ENCODE assay signal across 23 mouse cellular contexts in the genomic region with DNA sequence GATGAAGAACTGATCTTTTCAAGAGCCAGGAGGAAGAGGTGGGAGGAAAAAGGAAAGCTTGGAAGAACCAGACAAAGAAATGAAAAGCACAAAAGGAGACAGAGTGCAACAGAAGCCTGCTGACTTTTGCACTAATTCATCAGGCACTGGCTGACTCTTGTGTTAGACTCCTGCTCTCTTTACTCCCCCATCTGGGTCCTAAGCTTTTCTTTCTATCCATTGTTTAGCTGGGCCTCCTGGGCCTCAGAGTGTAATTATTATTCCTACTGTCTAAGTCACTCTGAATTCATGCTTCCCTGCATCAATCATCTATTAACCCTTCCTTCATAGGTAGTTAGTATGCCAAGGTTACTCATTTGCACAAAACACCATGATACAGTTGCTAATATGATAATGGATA.
"Had no signal": no experiment of that assay in that cellular context is flagged by ENCODE, and none has a peak within 500 bp of the region (broad histone marks: within the 10 kb centered on the region; RNA-seq: fewer than 3 reads in every experiment).

No protein-coding gene starts in this region.

- H3K27ac ChIP-seq: layer of hippocampus, adult 2 months; limb, embryonic 10.5 days; limb, embryonic 13.5 days; liver, embryonic 12.5 days; liver, embryonic 15.5 days; lung, embryonic 15.5 days; midbrain, embryonic 12.5 days; neural tube, embryonic 13.5 days; stomach, embryonic 15.5 days had no signal

- H3K4me1 ChIP-seq: limb, embryonic 10.5 days; limb, embryonic 13.5 days; liver, embryonic 12.5 days; liver, embryonic 15.5 days; lung, embryonic 15.5 days; megakaryocyte, embryonic 14.5 days; midbrain, embryonic 12.5 days; neural tube, embryonic 13.5 days; stomach, embryonic 15.5 days had no signal

- H3K27me3 ChIP-seq: limb, embryonic 13.5 days; liver, embryonic 12.5 days; liver, embryonic 15.5 days; lung, embryonic 15.5 days; megakaryocyte, embryonic 14.5 days; stomach, embryonic 15.5 days had no signal

- H3K9ac ChIP-seq: limb, embryonic 13.5 days; liver, embryonic 12.5 days; liver, embryonic 15.5 days; lung, embryonic 15.5 days; midbrain, embryonic 12.5 days; neural tube, embryonic 13.5 days; stomach, embryonic 15.5 days had no signal

- H3K36me3 ChIP-seq: limb, embryonic 10.5 days; limb, embryonic 13.5 days; liver, embryonic 12.5 days; liver, embryonic 15.5 days; lung, embryonic 15.5 days; midbrain, embryonic 12.5 days; neural tube, embryonic 13.5 days; stomach, embryonic 15.5 days had no signal

- ATAC-seq: liver, embryonic 12.5 days; midbrain, embryonic 16.5 days had no signal

- DNase-seq: kidney, adult 8-10 months; kidney, postnatal 14 days; layer of hippocampus, adult 9-11 months; liver; lung, adult 18-20 months; lung, postnatal 10 days; lung, postnatal 36 days; retina, postnatal 1 day; right cerebral cortex, postnatal 25 days; spleen, adult 18-20 months; thymus, postnatal 25 days had no signal

- H3K9me3 ChIP-seq: limb, embryonic 10.5 days; limb, embryonic 13.5 days; liver, embryonic 12.5 days; liver, embryonic 15.5 days; lung, embryonic 15.5 days; megakaryocyte, embryonic 14.5 days; midbrain, embryonic 12.5 days; neural tube, embryonic 13.5 days; stomach, embryonic 15.5 days had no signal

- H3K4me3 ChIP-seq: layer of hippocampus, adult 2 months; limb, embryonic 10.5 days; limb, embryonic 13.5 days; liver, embryonic 12.5 days; liver, embryonic 15.5 days; lung, embryonic 15.5 days; megakaryocyte, embryonic 14.5 days; midbrain, embryonic 12.5 days; myocyte; neural tube, embryonic 13.5 days; stomach, embryonic 15.5 days had no signal

- H3K4me2 ChIP-seq: limb, embryonic 13.5 days; liver, embryonic 12.5 days; liver, embryonic 15.5 days; lung, embryonic 15.5 days; midbrain, embryonic 12.5 days; neural tube, embryonic 13.5 days; stomach, embryonic 15.5 days had no signal
